Mouse (Mus musculus): ENCODE measurements around the gene Kctd6.

Kctd6 gene

GRCm38 (mm10) chr14:8213803-8214224, at the start of gene Kctd6:
Kctd6 (plus strand) TSS chr14:8214140.
- peak; percentile 99 to 100 for DNase-seq

GRCm38 (mm10) chr14:8164463-8164862, 49.5 kb upstream of the Kctd6 start:
- no peak for DNase-seq

GRCm38 (mm10) chr14:8172507-8173410, 41.2 kb upstream of the Kctd6 start, which contains the start of gene Pdhb:
Pdhb (minus strand) TSS chr14:8173025.
- DNase-seq: peak; percentile 99 to 100

- DNase-seq: peak; percentile 70 to 78
These were observed 40.2 kb upstream of the Kctd6 start for GRCm38 (mm10) chr14:8173542-8174250.

GRCm38 (mm10) chr14:8174634-8175033, 39.3 kb upstream of the Kctd6 start:
- DNase-seq: no peak

GRCm38 (mm10) chr14:8176251-8176650, 37.7 kb upstream of the Kctd6 start:
- DNase-seq: no peak

- DNase-seq: no peak
These were observed 33.4 kb upstream of the Kctd6 start for GRCm38 (mm10) chr14:8180371-8181035.

GRCm38 (mm10) chr14:8183330-8183729, 30.6 kb upstream of the Kctd6 start:
- no peak for DNase-seq

GRCm38 (mm10) chr14:8186278-8187045, 27.5 kb upstream of the Kctd6 start:
- peak in 1 of 2 experiments; percentile 21 for DNase-seq

- DNase-seq: no peak
These were observed 23.4 kb upstream of the Kctd6 start for GRCm38 (mm10) chr14:8190556-8190955.

GRCm38 (mm10) chr14:8191331-8191965, 22.5 kb upstream of the Kctd6 start:
- no peak for DNase-seq

GRCm38 (mm10) chr14:8192727-8193126, 21.2 kb upstream of the Kctd6 start:
- DNase-seq: no peak

GRCm38 (mm10) chr14:8200769-8201168, 13.2 kb upstream of the Kctd6 start:
- no peak for DNase-seq

GRCm38 (mm10) chr14:8201715-8202114, 12.2 kb upstream of the Kctd6 start:
- DNase-seq: no peak

GRCm38 (mm10) chr14:8206179-8206910, 7.6 kb upstream of the Kctd6 start:
- DNase-seq: no peak

GRCm38 (mm10) chr14:8207105-8207504, 6.8 kb upstream of the Kctd6 start:
- no peak for DNase-seq

- no peak for DNase-seq
These were observed 6.4 kb upstream of the Kctd6 start for GRCm38 (mm10) chr14:8207543-8207942.

- peak; percentile 49 to 50 for DNase-seq
These were observed 5.1 kb upstream of the Kctd6 start for GRCm38 (mm10) chr14:8208876-8209275.

- no peak for DNase-seq
These were observed 4.0 kb upstream of the Kctd6 start for GRCm38 (mm10) chr14:8209896-8210295.

GRCm38 (mm10) chr14:8212996-8213395, 944 bp upstream of the Kctd6 start:
- peak in 1 of 2 experiments; percentile 20 for DNase-seq

Data from cerebellum, adult 18-20 months (tissue).